Mouse (Mus musculus) limb, embryonic 11.5 days (tissue): ENCODE measurements at regions not wholly inside any gene's neighbourhood (a gene's known extent, or its start where the extent isn't known, plus 50 kb on each side); places are given as distances from the start of the nearest gene placed in this dataset.

Experiments
- ATAC-seq: fragments of 200-750 bp; cut with Nextera tagmentation; 2 replicates; pipeline ENCODE4 v1.8.0; 2017; ENCODE audit warnings: low read depth; ENCODE audit not compliant: insufficient number of reproducible peaks, low FRiP score, low TSS enrichment
- DNase-seq: peaks from one replicate; pipeline ENCODE4 v3.0.0-alpha.2; 2015; ENCODE audit warnings: low spot score
- H3K27ac ChIP-seq: fragments of 300-500 bp; sonication (generic); replicated peaks from 2 replicates; pipeline ENCODE4 v1.5.1; 2014; ENCODE audit warnings: low read depth, mild to moderate bottlenecking, low read length
- H3K27me3 ChIP-seq: fragments of 300-500 bp; sonication (generic); 2 replicates; pipeline ENCODE4 v1.6.1; 2014; ENCODE audit warnings: mild to moderate bottlenecking, low read length, mixed read lengths; ENCODE audit not compliant: control insufficient read depth, insufficient read depth
- H3K36me3 ChIP-seq: fragments of 300-500 bp; sonication (generic); 2 replicates; pipeline ENCODE4 v1.6.1; 2014; ENCODE audit warnings: mild to moderate bottlenecking, low read length, moderate library complexity, mixed read lengths; ENCODE audit not compliant: control insufficient read depth, insufficient read depth
- H3K4me1 ChIP-seq: fragments of 300-500 bp; sonication (generic); 2 replicates; pipeline ENCODE4 v1.6.1; 2014; ENCODE audit warnings: low read length, mixed read lengths; ENCODE audit not compliant: control insufficient read depth, insufficient read depth
- H3K4me2 ChIP-seq: fragments of 300-500 bp; sonication (generic); 2 replicates; pipeline ENCODE4 v1.6.1; 2014; ENCODE audit warnings: low read depth, mild to moderate bottlenecking, moderate library complexity; ENCODE audit not compliant: severe bottlenecking
- H3K4me3 ChIP-seq: fragments of 300-500 bp; sonication (generic); 2 replicates; pipeline ENCODE4 v1.5.1; 2014; ENCODE audit warnings: low read depth, low read length
- H3K9ac ChIP-seq: fragments of 300-500 bp; sonication (generic); 2 replicates; pipeline ENCODE4 v1.6.1; 2014; ENCODE audit warnings: mild to moderate bottlenecking, low read length
- H3K9me3 ChIP-seq: fragments of 300-500 bp; sonication (generic); 2 replicates; pipeline ENCODE4 v1.6.1; 2016; ENCODE audit warnings: low read length; ENCODE audit not compliant: control insufficient read depth
- WGBS: fragments of 180-500 bp; shearing (Covaris S2); extraction: QIAGEN DNeasy Blood & Tissue Kit; methylation state at CpG from one replicate; pipeline ENCODE4 v1.1.7; 2014; 5-methylcytosine and 5-hydroxymethylcytosine counted together

GRCm38 (mm10) chr7:145094134-145094526, 113.8 kb downstream of the 1810010D01Rik start:
- Histone ChIP-seq H3K4me1 (no peaks in the 10 kb centered on the region), H3K4me2 (no peak overlapping the region), H3K27me3 (no peaks in the 10 kb centered on the region), H3K36me3 (no peaks in the 10 kb centered on the region), H3K9ac (no peak overlapping the region), H3K4me3 (no peak overlapping the region), H3K9me3 (no peaks in the 10 kb centered on the region), H3K27ac (no peak overlapping the region)
- DNase-seq (no peak), ATAC-seq (no peak)
- 80% methylated on average over 7 of the region's 7 CpGs for WGBS

GRCm38 (mm10) chr7:145093417-145094133, 114.3 kb downstream of the 1810010D01Rik start:
- DNase-seq: no peak

GRCm38 (mm10) chr7:145092392-145093176, 115.3 kb downstream of the 1810010D01Rik start:
- Histone ChIP-seq H3K9ac (no peak overlapping the region), H3K4me2 (no peak overlapping the region), H3K27me3 (no peaks in the 10 kb centered on the region), H3K27ac (no peak overlapping the region), H3K36me3 (no peaks in the 10 kb centered on the region), H3K4me1 (no peaks in the 10 kb centered on the region), H3K4me3 (no peak overlapping the region), H3K9me3 (no peaks in the 10 kb centered on the region)
- no peak for ATAC-seq
- DNase-seq: no peak
- WGBS: 86% methylated on average over 6 of the region's 6 CpGs

More at GRCm38 (mm10) chr7:145093417-145094133, 114.3 kb downstream of the 1810010D01Rik start:
- no peak for ATAC-seq
- H3K36me3 ChIP-seq: no peaks in the 10 kb centered on the region
- no peak overlapping the region for H3K4me3 ChIP-seq
- H3K27me3 ChIP-seq: no peaks in the 10 kb centered on the region
- H3K4me2 ChIP-seq: no peak overlapping the region
- H3K9me3 ChIP-seq: no peaks in the 10 kb centered on the region
- H3K9ac ChIP-seq: no peak overlapping the region
- WGBS: 83% methylated on average over 3 of the region's 3 CpGs
- no peaks in the 10 kb centered on the region for H3K4me1 ChIP-seq
- H3K27ac ChIP-seq: no peak overlapping the region

GRCm38 (mm10) chr7:145090849-145091248, 117.1 kb downstream of the 1810010D01Rik start:
- no peaks in the 10 kb centered on the region for H3K27me3 ChIP-seq
- no peaks in the 10 kb centered on the region for H3K9me3 ChIP-seq
- no peak overlapping the region for H3K9ac ChIP-seq
- no peak for ATAC-seq
- H3K4me1 ChIP-seq: no peaks in the 10 kb centered on the region
- no peak overlapping the region for H3K27ac ChIP-seq
- no peak overlapping the region for H3K4me3 ChIP-seq
- H3K4me2 ChIP-seq: no peak overlapping the region
- no peak for DNase-seq
- 86% methylated on average over 4 of the region's 4 CpGs for WGBS
- no peaks in the 10 kb centered on the region for H3K36me3 ChIP-seq

- no peaks in the 10 kb centered on the region for H3K9me3 ChIP-seq
- ATAC-seq (no peak), DNase-seq (no peak)
- no peak overlapping the region for H3K4me3 ChIP-seq
- H3K9ac ChIP-seq: no peak overlapping the region
- H3K36me3 ChIP-seq: no peaks in the 10 kb centered on the region
- H3K4me2 ChIP-seq: no peak overlapping the region
- no peaks in the 10 kb centered on the region for H3K4me1 ChIP-seq
- 87% methylated on average over 3 of the region's 3 CpGs for WGBS
- no peak overlapping the region for H3K27ac ChIP-seq
- H3K27me3 ChIP-seq: no peaks in the 10 kb centered on the region
Measured at GRCm38 (mm10) chr7:145089315-145089721, 118.6 kb downstream of the 1810010D01Rik start.

- Histone ChIP-seq H3K4me3 (no peak overlapping the region), H3K27me3 (no peaks in the 10 kb centered on the region), H3K36me3 (no peaks in the 10 kb centered on the region), H3K4me2 (no peak overlapping the region), H3K9ac (no peak overlapping the region), H3K4me1 (no peaks in the 10 kb centered on the region), H3K27ac (no peak overlapping the region), H3K9me3 (no peaks in the 10 kb centered on the region)
- no peak for DNase-seq
- 87% methylated on average over 3 of the region's 3 CpGs for WGBS
- no peak for ATAC-seq
Measured at GRCm38 (mm10) chr7:145088655-145089054, 119.3 kb downstream of the 1810010D01Rik start.

GRCm38 (mm10) chr7:145087790-145088189, 120.1 kb downstream of the 1810010D01Rik start:
- WGBS: 65% methylated on average over 5 of the region's 5 CpGs

GRCm38 (mm10) chr7:145082917-145083752, 124.8 kb downstream of the 1810010D01Rik start:
- ATAC-seq: no peak
- Histone ChIP-seq H3K4me3 (no peak overlapping the region), H3K4me1 (peaks cover 5% of the 10 kb centered on the region; the same call in 1 of the 2 replicates), H3K9me3 (no peaks in the 10 kb centered on the region), H3K36me3 (no peaks in the 10 kb centered on the region), H3K9ac (no peak overlapping the region), H3K27me3 (no peaks in the 10 kb centered on the region), H3K4me2 (no peak overlapping the region), H3K27ac (no peak overlapping the region)
- WGBS: 77% methylated on average over 9 of the region's 9 CpGs
- DNase-seq: no peak

More at GRCm38 (mm10) chr7:145087790-145088189, 120.1 kb downstream of the 1810010D01Rik start:
- Histone ChIP-seq H3K27ac (no peak overlapping the region), H3K27me3 (no peaks in the 10 kb centered on the region), H3K4me1 (no peaks in the 10 kb centered on the region), H3K36me3 (no peaks in the 10 kb centered on the region), H3K9ac (no peak overlapping the region), H3K4me2 (no peak overlapping the region), H3K9me3 (no peaks in the 10 kb centered on the region), H3K4me3 (no peak overlapping the region)
- DNase-seq (no peak), ATAC-seq (no peak)
